Mouse (Mus musculus) CD8-positive naive resting alpha-beta T cell, adult 2 months (primary cell): ENCODE measurements at regions not wholly inside any gene's neighbourhood (a gene's known extent, or its start where the extent isn't known, plus 50 kb on each side); places are given as distances from the start of the nearest gene placed in this dataset.

Experiments
- DNase-seq, 2 experiments: peaks; one replicate each; pipeline ENCODE4 v3.0.0; 2022; ENCODE audit warnings: low read depth in 2 of 2, low spot score in 2 of 2

DNA sequence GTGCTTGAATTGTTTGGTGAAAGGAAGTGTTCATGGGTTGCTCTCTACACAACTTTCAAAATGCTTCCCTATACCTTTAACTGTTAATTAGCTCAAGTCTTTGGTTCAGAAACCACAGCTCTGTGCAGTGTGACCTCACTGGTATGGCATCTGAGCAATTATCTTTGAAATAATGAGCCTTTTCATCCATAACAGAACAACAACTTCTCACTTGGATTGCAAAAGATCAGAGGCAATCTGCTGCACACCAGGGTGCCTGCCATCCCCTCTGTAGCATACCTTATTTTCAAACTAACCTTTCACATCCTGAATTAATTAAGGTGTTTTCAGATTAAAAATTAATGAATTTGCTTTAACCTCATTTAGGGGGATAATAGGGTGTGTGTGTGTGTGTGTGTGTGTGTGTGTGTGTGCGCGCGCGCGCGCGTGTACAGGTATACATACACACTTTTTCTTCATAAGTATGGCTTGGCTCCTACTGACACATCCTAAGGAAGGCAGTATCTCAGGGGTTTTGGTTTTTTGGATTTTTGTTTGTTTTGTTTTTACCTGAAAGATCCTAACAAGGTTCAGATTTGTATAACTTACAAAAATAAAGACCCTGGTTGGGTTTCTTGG lies 493.8 kb downstream of the Rapgef2 start:
- DNase-seq = no peak

DNA sequence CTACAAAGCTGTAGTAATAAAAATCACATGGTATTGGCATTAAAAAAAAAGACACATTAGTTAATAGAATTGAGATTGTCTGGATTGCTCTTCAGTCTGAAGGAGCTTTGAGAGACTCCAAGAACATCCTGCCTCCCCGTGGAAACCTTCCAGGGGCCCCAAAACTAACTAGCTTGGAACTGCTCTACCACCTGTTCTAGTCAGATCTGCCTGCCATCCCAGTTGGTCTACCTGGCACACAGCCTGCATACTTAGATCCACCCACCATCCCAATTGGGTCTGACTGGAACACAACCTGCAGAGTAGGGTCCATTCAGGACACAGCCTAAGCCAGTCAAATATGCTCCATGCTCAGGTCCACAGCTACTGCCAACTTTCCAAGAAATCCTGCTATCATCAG lies 503.6 kb downstream of the Rapgef2 start:
- no peak for DNase-seq

DNA sequence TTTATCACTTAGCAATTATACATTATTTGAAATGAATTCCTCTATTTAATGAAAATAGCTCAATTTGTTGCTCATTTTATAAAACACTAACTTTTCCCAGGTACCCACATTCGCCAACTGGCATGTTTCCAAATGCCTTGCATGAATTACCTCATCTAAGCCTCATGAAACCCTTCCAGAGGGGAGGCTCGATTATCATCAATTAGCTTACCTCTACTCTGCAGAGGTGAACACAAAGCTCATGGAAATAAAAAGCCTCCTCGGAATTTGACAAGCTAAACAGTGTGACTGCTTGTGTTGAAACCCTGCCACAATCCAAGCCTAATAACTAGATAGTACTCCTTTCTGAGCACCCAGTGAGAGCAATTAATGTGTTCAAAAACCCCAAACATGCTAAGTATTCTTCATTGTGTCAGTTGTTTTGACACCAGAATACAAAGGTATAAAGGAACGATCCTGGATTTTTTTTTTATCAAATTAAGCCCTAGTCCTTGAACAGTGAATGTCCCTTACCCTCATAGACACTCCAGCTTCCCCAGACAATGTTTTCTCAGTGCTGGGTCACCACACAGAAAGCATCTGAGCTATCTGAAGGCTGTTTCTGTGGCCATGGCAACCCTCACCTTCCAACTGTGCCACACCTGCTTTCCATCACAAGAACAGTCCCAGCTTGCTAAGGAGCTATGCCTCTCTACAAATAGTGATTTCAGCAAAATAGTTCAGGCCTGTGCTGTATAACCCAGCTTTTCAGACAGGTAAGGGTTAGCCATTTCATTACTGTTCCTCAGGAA lies 530.4 kb downstream of the Rapgef2 start:
- DNase-seq = no peak

DNA sequence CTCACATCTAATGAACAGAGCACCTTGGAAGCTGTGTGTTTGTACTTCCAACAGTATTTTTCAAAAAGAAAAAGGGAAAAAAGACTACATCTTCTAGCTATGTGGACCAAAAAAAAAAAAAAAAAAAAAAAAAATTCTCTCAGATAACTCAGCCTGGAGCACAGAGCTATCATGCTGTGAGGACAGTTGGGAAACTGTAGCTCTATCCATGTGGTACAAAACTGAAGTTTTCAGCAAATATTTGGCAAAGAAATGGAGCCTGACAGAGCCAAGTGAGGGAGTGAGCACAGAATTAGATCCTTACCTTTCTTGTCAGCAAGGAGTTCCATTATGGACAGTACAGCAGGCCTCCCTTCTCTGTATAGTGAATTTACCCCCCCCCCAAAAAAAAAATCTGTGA lies 550.2 kb downstream of the Rapgef2 start:
- DNase-seq = no peak

DNA sequence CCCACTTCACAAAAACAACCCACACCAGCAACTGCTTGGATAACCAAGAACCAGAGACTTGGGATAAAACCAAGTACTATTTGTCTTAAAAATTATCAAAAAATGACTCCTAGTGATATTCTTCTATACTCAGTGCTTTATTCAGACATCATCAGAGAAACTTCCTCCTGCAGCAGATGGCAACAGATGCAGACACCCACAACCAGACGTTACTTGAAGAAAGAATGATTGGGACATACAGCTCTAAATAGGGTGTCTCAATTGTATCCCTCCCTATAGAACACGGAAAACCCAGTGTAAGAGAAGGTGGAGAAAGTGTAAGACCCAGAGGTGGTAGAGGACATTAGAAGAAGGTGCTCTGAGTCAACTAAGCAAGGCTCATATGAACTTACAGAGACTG lies 569.6 kb downstream of the Rapgef2 start:
- DNase-seq = no peak

DNA sequence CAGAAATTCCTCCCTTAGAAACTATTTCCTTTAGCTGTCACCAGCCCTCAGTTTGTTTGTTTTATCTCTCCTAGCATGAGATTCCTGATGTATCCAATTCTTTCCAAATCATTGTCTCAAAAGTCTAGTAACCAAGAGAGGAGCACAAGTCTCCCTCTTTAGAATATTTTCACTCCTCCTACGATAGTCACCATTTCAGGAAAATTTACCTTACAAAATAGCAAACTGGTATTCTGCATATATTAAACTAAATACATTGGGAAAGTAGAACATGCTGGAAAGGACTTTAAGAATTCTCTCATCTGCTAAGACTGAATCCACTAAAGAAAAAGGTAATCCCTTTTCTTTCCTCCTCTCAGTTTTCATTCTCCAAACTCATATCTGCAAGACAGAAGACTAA lies 578.6 kb downstream of the Rapgef2 start:
- DNase-seq = no peak

DNA sequence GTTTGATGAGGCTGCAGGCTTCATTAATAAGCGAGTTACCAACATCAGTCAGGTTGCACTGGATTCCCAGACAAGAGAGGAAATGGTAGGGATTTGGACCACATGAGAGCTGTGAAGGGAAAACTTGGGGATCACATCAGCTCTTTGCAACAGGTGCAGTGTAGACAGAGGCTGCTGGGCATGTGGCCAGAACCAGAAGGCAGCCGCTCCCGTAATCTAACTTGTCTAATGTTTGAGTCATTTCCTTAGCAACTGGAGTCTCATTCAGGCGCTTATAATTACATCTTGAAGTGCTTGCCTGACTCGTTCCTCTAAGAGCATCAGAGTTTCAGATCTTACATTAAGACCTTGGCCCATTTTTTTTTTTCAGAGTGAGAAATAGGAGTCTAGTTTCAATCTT lies 587.4 kb downstream of the Rapgef2 start:
- no peak for DNase-seq

DNA sequence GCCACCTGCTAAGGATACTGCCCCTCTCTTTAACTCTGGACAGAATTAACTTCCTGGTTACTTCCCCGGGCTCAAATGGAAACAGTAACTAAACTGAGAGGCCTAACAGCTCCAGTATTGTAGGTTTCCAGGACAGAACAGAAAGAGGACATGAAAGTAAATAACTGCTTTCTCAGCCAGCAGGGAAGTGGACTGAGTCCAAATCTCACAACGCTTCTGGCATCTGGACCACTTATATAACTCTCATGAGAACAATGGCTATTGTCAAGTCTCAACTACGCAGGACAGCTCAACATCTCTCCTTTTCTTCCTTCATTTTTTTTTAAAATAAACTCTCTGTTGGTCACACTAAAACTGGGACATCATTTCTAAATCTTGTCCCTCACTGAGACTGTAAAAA lies 594.8 kb downstream of the Rapgef2 start:
- no peak for DNase-seq

DNA sequence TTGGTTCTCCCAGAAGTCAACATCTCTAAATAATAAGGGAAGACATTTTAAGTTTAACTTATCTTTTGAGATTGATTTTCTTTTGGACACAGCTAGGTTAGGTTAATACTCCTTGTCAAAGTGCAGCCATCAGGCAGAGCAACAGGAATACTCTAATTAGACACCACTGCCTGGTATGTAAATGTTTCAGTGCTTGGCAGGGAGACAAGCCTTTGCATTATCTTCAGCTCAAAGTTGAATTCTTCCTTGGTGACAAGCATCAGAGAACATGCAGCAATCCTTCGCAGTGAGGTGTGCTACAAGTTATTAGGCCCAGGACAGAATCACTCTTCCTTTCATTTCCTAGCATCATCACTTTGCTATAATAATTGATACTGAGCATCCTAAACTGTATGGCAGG lies 608.7 kb downstream of the Rapgef2 start:
- no peak for DNase-seq

DNA sequence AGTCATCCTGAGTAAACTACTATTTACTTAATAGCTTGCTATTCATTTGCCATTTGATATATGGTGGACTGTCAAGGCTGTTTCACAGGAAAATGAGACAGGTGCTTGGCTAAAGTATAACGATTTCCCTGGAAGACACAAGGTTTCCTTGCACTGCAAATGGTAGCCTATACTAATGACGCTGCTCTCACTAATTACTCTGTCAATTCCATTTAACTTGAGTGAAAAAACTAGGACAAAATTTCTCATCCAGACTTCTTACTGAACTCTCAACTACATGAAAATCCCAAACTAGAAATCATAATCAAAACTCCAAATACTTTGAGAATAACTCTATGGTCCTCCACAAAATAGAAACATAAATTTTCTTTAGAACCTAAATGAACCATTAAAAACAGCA lies 609.5 kb downstream of the Rapgef2 start:
- DNase-seq = no peak

DNA sequence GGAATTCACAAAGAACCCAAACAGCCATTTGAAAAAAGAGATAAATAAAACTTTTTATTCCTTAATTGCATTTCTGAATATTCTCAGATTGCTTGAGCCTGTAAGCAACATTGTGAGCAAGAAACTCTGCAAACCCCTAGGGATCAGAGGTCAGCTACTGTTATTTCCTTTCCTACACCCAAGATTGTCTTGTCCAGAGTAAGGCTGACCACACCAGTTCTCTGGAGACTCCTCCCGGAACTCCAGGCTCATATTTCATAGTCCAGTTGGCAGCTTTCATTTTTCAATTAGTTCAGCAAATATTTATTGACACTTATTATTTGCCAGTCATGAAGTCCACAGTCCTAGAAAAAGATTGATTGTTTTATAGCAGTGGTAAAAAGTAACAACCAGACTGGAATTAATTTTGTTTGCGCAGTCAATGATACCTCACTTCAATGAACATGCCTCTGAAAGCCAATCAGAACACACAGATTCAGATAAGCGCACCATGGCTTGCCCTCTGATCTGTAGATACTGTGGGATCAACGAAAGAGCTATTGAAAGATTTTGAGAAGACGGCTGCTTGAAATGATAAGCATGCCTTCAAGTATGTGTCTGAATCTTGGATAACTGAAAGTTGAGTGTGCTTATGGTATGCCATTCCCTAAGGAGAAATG lies 611.7 kb downstream of the Rapgef2 start:
- no peak for DNase-seq

DNA sequence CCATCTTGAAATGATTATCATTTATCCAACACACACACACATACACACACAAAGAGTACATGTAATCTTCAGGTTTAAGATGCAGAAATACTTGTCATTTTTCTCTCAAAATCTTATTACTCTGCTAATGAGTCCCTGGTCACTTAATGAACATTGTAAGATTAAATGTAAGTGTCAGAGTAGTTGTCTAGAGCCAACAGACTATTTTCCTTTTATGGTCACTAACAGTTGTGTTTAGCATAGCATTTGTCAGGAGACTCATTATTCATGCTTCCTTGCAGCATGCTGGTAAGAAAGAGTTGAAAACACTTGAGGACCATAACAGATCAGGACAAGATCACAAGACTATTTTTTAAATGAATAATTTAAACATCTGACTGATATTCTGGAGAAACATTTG lies 618.3 kb downstream of the Rapgef2 start:
- no peak for DNase-seq

DNA sequence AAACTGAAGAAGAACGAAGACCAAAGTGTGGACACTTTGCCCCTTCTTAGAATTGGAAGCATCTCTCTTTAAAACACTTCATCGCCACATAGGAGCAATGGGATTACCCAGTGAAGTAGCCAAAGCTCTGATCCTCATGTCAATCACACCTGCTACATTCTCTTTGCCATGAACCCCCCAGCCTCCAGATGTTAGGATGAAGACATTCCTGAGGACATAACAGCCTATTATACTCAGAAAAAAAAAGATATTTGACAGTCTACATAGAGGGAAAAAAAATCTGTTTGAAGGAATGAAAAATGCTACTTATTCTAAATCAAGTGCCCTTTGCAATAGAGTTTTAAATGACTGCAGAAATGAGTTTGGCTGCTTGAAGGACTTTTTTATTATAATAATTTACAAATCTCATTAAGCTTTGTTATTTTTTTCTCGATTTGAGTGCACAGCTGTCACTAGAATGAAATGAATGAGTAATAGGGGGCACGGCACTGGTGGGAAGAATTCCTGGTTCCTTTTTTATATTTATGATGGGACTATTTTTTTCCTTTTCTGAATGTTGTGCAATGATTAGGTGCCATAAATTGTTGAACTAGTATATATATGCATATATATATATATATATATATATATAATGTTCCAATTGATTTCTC lies 618.8 kb downstream of the Rapgef2 start:
- no peak for DNase-seq

DNA sequence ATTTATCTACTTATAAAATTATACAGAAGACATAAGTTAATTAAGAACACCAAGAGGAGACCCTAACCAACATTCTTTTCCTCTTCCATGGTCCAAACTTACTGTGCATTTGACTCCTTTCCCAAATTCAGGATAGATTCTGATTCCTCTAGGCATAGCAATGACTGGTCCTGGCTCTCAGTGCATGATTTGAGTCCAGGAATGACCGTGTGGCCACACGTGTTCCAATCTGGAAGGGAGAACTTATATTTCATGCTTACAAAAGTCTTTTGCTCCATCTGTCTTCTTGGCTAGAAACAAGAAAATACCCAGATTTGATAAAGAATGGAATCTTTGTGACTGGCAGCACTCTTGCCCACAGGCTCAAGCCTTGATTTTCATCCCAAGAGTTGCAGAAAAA lies 638.2 kb downstream of the Rapgef2 start:
- DNase-seq = no peak

DNA sequence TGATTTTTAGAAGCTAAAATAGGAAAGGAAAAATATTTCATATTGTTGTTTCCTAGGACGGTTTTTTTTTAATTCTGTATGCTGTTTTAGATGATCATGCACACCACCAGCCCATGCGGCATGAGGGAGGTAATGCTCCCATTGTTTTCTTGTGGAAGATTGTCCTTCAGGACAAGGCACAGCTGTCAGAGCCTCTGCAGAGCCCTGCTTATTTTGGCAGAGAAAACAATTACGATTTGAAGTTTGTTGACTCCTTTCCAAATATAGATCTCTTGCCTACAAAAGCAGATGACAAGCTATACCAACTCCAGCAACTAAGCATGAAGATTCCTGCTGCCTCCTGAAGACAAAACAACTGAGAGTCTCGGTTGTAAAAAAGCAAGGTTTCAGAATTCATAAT lies 650.9 kb downstream of the Rapgef2 start:
- no peak for DNase-seq

DNA sequence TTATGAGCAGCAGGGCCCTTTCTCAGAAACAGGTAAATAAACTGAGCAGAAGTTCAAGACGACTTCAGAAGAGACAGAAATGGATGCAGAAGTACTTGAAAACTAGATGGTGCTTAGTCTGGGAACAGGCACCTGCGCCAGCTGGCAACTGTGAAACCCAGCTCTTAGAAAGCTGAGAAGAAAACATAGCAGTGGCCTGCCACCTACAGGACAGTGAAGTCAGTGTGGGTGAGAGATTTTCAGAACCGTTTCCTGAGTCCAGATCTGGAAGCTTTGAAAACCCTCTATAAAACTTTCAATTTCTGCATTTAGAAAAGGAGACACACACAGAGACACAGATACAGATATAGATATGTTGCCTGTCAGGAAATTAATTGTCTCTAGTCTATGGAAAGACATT lies 667.4 kb downstream of the Rapgef2 start:
- no peak for DNase-seq

DNA sequence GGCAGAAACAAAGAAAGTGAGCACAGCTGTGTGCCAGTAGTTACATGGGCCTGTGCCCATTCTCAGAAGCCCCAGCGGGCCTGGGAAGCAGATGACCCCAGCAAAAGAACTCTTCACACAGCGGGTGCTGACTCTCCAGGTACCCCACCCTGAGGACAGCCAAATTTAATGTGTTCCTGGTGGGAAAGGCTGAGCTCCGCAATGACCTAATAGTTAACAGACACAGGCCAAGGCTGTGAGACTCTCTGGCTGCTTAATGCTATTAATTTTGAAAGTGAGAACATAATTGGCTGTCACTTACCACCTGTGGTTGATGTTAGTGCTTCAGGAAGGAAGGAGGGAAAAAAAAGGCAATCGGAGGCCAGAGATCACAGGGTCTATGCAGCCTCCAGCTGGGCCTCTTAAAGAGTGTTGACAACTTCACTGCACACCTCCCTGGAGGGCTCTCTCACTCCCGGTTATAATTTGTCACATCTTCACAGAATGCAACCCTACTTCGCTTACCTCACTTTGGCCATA lies 691.5 kb downstream of the Rapgef2 start:
- no peak for DNase-seq

DNA sequence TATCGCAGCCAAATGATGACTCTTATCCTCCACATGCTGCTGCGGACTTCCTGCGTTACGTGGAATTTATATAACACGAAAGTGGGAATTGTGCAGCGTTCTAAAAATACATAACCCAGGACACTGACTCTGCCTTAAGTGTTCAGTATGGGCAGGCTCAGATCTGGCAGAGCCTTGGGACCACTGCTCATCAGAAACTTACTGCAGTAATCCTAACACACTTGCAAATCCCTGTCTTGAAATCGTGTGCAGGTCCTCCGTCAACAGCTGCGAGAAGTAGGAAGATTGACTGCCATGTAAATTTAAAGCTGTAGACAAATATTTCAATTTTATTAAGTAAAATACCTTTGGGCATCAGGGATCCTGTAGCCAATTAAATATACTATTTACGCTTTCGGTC lies 692.0 kb downstream of the Rapgef2 start:
- DNase-seq = no peak

DNA sequence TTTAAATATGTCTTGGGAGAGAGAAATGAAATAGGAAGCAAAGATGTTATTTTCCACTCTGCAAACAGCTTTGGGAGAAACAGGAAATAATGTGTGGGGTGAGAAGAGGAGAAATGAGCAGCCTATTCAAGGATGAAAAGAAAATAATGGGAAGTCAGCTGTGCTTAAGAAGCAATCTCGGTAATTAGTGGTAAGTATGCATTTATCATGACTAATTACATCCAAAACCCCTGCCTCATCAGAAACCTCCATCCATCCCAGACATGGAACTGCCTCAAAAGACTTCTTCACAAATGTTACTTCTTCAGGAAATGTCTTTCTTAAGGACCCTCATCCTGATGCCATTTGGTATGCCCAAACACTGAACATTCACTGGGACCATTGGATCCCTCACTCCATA lies 699.7 kb downstream of the Rapgef2 start:
- DNase-seq = no peak

DNA sequence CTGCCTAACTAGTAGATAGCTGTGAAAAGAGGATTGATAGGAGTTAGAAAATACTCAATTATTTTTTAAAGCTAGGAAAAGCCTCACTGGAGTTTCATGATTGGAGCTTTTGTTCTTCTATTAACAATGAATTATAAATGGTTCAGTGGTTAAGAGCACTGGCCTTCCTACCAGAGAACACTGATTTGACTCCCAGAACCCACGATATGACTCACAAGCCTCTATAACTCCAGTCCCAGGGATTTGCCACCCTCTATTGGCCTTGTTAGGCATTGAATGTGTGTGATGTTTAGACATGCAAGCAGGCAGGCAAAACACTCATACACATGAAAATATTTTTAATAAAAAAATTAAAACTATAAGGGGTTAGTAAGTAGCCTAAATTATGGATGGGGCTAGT lies 704.4 kb downstream of the Rapgef2 start:
- no peak for DNase-seq

DNA sequence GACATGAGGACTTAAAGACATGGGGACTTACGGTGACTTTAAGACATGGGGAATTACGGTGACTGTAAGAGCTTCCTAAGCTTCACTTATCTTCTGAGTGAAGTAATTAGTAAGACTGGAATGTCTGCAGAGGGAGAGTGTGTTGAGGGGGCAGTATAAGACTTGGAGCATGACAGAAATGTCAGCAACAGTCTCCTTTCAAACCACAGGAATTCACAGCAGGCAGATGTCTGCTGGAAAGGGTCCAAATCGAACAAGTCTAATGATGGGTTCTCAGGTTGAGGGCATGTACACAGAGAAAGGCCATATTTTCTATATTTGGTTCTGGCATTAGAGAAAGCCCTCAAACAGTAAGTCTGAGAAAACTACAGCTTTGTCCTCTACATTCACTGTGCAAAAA lies 705.2 kb downstream of the Rapgef2 start:
- no peak for DNase-seq
